Comparison of ENCODE assay signal across 14 mouse cellular contexts in genomic region chr5:148620895-148621786, GRCm38 (mm10).
A peak's percentile ranks its signal among the peaks of the same experiment; 100 is the strongest.
DNase-seq lines count a peak whose midpoint lies in the region; ATAC-seq lines count a peak whose summit lies in the region.
"Had no signal": no experiment of that assay in that cellular context is flagged by ENCODE, and none has a peak within 500 bp of the region (broad histone marks: within the 10 kb centered on the region; RNA-seq: fewer than 3 reads in every experiment).

No protein-coding gene starts in this region.

- no peaks in the 10 kb centered on the region for H3K36me3 ChIP-seq in liver, embryonic 12.5 days
- H3K36me3 ChIP-seq: heart, embryonic 15.5 days had no signal

- H3K4me2 ChIP-seq in liver, embryonic 12.5 days, result no peak overlapping the region
- H3K4me2 ChIP-seq: heart, embryonic 15.5 days had no signal

- no peak for DNase-seq in frontal cortex, postnatal 25 days (ENCODE audit: low spot score in 2 of 2)
- peak; percentile 8 for DNase-seq in thymus, postnatal 14 days
- DNase-seq in thymus, adult 18-20 months, result no peak
- peak; percentile 29 to 42 for DNase-seq in layer of hippocampus, postnatal 36 days
- DNase-seq in retina, postnatal 1 day, result no peak
- DNase-seq: cerebellum, adult 9-11 months; gastrocnemius, postnatal 36 days; kidney, adult 11 months; liver; thymus, adult 2 months had no signal

- H3K9me3 ChIP-seq in liver, embryonic 12.5 days (replicated peaks), result 0 out of 2 replicates have a peak, but pooled peaks cover 3% of the 10 kb centered on the region
- H3K9me3 ChIP-seq: heart, embryonic 15.5 days had no signal

- H3K4me1 ChIP-seq in liver, embryonic 12.5 days, result no peaks in the 10 kb centered on the region

- no peaks in the 10 kb centered on the region; the same call in 1 of the 2 replicates for H3K27me3 ChIP-seq in liver, embryonic 12.5 days (replicated peaks)
- H3K27me3 ChIP-seq: heart, embryonic 15.5 days had no signal

- H3K4me3 ChIP-seq in liver, embryonic 12.5 days, result no peak overlapping the region
- H3K4me3 ChIP-seq: heart, embryonic 15.5 days had no signal

- peak; percentile 82 for ATAC-seq in frontal cortex, adult (ENCODE audit: low TSS enrichment)
- ATAC-seq in activated CD4-positive, CD25-positive, alpha-beta regulatory T cell, adult 4 months, result no peak
- ATAC-seq in liver, embryonic 12.5 days, result no peak

- no peak overlapping the region for H3K9ac ChIP-seq in liver, embryonic 12.5 days
- H3K9ac ChIP-seq: heart, embryonic 15.5 days had no signal

- H3K27ac ChIP-seq in liver, embryonic 12.5 days, result no peak overlapping the region
- H3K27ac ChIP-seq: heart, embryonic 15.5 days had no signal

- WGBS in liver, embryonic 12.5 days (ENCODE audit: insufficient replicate concordance), result 51% methylated on average over 10 of the region's 10 CpGs

Comparison
In these comparisons a context has a peak if more than half of its experiments do, and no peak if none do; other contexts are left out.
1. DNase-seq: peak in thymus, postnatal 14 days (single experiment) and layer of hippocampus, postnatal 36 days (2 of 2); none in frontal cortex, postnatal 25 days (0 of 2), thymus, adult 18-20 months (0 of 2) and retina, postnatal 1 day (single experiment).